Mouse (Mus musculus) heart, embryonic 11.5 days (tissue): ENCODE measurements around the gene Gpc3. TPM values are rescaled to one million over a fixed set of nuclear protein-coding genes. Genes with fewer than 3 reads are reported as not detected.

Experiments
- ATAC-seq: fragments of 200-750 bp; cut with Nextera tagmentation; replicated peaks from 2 replicates; pipeline ENCODE4 v1.8.0; 2017; ENCODE audit warnings: moderate library complexity; ENCODE audit not compliant: insufficient number of reproducible peaks, low FRiP score, low TSS enrichment
- H3K27ac ChIP-seq: fragments of 300-500 bp; sonication (generic); 2 replicates; pipeline ENCODE4 v1.5.1; 2014; ENCODE audit warnings: mild to moderate bottlenecking, low read depth, low read length
- H3K27me3 ChIP-seq: fragments of 300-500 bp; sonication (generic); 2 replicates; pipeline ENCODE4 v1.6.1; 2014; ENCODE audit warnings: mild to moderate bottlenecking, low read length, mixed read lengths; ENCODE audit not compliant: control insufficient read depth, insufficient read depth
- H3K36me3 ChIP-seq: fragments of 300-500 bp; sonication (generic); 2 replicates; pipeline ENCODE4 v1.6.1; 2014; ENCODE audit warnings: mild to moderate bottlenecking, low read length, moderate library complexity, mixed read lengths; ENCODE audit not compliant: control insufficient read depth, insufficient read depth
- H3K4me1 ChIP-seq: fragments of 300-500 bp; sonication (generic); 2 replicates; pipeline ENCODE4 v1.6.1; 2014; ENCODE audit warnings: low read length; ENCODE audit not compliant: control insufficient read depth, insufficient read depth
- H3K4me2 ChIP-seq: fragments of 300-500 bp; sonication (generic); 2 replicates; pipeline ENCODE4 v1.6.1; 2014; ENCODE audit warnings: mild to moderate bottlenecking, moderate library complexity
- H3K4me3 ChIP-seq: fragments of 300-500 bp; sonication (generic); 2 replicates; pipeline ENCODE4 v1.5.1; 2014; ENCODE audit warnings: low read depth, low read length
- H3K9ac ChIP-seq: fragments of 300-500 bp; sonication (generic); 2 replicates; pipeline ENCODE4 v1.6.1; 2014; ENCODE audit warnings: mild to moderate bottlenecking, low read depth, low read length, moderate library complexity
- H3K9me3 ChIP-seq: fragments of 300-500 bp; sonication (generic); replicated peaks from 2 replicates; pipeline ENCODE4 v1.6.1; 2016; ENCODE audit warnings: low read length; ENCODE audit not compliant: control insufficient read depth
- WGBS: fragments of 180-500 bp; shearing (Covaris S2); extraction: QIAGEN DNeasy Blood & Tissue Kit; methylation state at CpG from one replicate; pipeline ENCODE4 v1.1.7; 2014; ENCODE audit not compliant: insufficient replicate concordance; 5-methylcytosine and 5-hydroxymethylcytosine counted together
- polyA plus RNA-seq: library from polyadenylated mRNA; unstranded; fragments of >200 nt; fragmentation: Nextera tagmentation; extraction: Ambion mirVana; gene quantifications from 2 replicates; pipeline ENCODE4 v1.2.1, GENCODE M21; 2014

The Gpc3 gene
- polyA plus RNA-seq, 1 experiment from 2014 or later: 600 TPM

GRCm38 (mm10) chrX:52320653-52321052 lies 293.1 kb downstream of the Gpc3 start:
- Histone ChIP-seq H3K27ac (no peak overlapping the region), H3K9me3 (no peaks in the 10 kb centered on the region), H3K9ac (no peak overlapping the region), H3K4me1 (no peaks in the 10 kb centered on the region), H3K4me3 (no peak overlapping the region), H3K27me3 (no peaks in the 10 kb centered on the region), H3K36me3 (no peaks in the 10 kb centered on the region), H3K4me2 (no peak overlapping the region)
- 51% methylated on average over 4 of the region's 4 CpGs for WGBS
- no peak for ATAC-seq

GRCm38 (mm10) chrX:52310976-52311375 lies 302.8 kb downstream of the Gpc3 start:
- 85% methylated on average over 2 of the region's 2 CpGs for WGBS
- H3K4me1 ChIP-seq: no peaks in the 10 kb centered on the region
- H3K36me3 ChIP-seq: no peaks in the 10 kb centered on the region
- no peak overlapping the region for H3K4me3 ChIP-seq
- no peak overlapping the region for H3K27ac ChIP-seq
- H3K9me3 ChIP-seq: no peaks in the 10 kb centered on the region
- no peak for ATAC-seq
- H3K27me3 ChIP-seq: no peaks in the 10 kb centered on the region
- no peak overlapping the region for H3K4me2 ChIP-seq
- no peak overlapping the region for H3K9ac ChIP-seq

- no peaks in the 10 kb centered on the region for H3K36me3 ChIP-seq
- ATAC-seq: no peak
- no peak overlapping the region for H3K9ac ChIP-seq
- 85% methylated on average over 4 of the region's 4 CpGs for WGBS
- no peak overlapping the region for H3K4me2 ChIP-seq
- no peak overlapping the region for H3K4me3 ChIP-seq
- H3K9me3 ChIP-seq: no peaks in the 10 kb centered on the region
- no peak overlapping the region for H3K27ac ChIP-seq
- H3K4me1 ChIP-seq: no peaks in the 10 kb centered on the region
- no peaks in the 10 kb centered on the region for H3K27me3 ChIP-seq
Measured at GRCm38 (mm10) chrX:52305226-52305625, 308.5 kb downstream of the Gpc3 start.

DNA sequence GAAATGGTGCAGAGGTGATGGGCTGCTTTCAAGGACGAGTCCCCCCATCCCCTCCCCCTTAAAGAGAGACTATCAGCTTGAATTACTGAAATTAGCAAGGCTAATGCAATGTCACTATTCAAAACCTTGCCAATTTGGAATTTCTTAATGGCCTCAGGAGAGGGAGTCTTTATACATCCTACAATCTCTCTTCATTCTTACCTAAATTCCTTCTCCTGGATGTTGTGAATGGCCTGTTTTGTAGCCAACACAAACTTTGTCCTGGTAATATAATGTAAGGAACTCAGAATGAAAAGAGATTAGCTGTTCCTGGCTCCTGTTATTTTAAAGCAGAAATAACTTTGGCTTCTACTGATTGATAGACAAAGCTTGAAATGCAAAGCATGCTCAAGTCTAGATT lies 325.0 kb downstream of the Gpc3 start:
- H3K27ac ChIP-seq: no peak overlapping the region
- no peaks in the 10 kb centered on the region for H3K4me1 ChIP-seq
- H3K9me3 ChIP-seq: no peaks in the 10 kb centered on the region
- H3K4me2 ChIP-seq: no peak overlapping the region
- H3K4me3 ChIP-seq: no peak overlapping the region
- H3K9ac ChIP-seq: no peak overlapping the region
- no peaks in the 10 kb centered on the region for H3K27me3 ChIP-seq
- ATAC-seq: no peak
- no peaks in the 10 kb centered on the region for H3K36me3 ChIP-seq
- 36% methylated on average over 1 of the region's 1 CpGs for WGBS

GRCm38 (mm10) chrX:52287944-52288343 lies 325.8 kb downstream of the Gpc3 start:
- no peaks in the 10 kb centered on the region for H3K9me3 ChIP-seq
- no peak overlapping the region for H3K9ac ChIP-seq
- no peak overlapping the region for H3K4me3 ChIP-seq
- WGBS: 79% methylated on average over 6 of the region's 6 CpGs
- H3K27ac ChIP-seq: peak overlapping the region; percentile 35; the same call in 1 of the 2 replicates
- H3K36me3 ChIP-seq: no peaks in the 10 kb centered on the region
- no peaks in the 10 kb centered on the region for H3K4me1 ChIP-seq
- no peak for ATAC-seq
- no peak overlapping the region for H3K4me2 ChIP-seq
- no peaks in the 10 kb centered on the region for H3K27me3 ChIP-seq

DNA sequence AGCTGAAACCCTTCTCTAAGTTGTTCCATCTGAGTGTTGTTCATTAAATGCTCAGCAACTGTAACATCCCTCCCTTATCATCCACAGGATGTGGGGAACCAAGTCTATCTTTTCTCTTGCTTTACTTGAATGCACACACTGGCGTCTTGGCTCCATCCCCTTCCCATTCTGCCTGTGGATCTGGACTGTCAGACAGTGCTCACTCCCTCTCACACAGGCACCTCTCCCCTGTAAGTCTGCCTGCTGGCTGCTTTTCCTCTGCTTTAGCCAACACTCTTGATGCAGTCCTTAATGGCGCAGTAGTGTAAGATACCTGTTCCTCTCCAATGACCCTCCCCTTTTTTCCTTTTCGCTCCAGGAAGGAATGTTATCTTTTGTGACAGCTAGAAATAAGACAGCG lies 331.7 kb downstream of the Gpc3 start:
- ATAC-seq: no peak
- Histone ChIP-seq H3K9me3 (no peaks in the 10 kb centered on the region), H3K4me2 (no peak overlapping the region), H3K27ac (no peak overlapping the region), H3K4me3 (no peak overlapping the region), H3K4me1 (peaks cover 3% of the 10 kb centered on the region; the same call in 1 of the 2 replicates), H3K36me3 (no peaks in the 10 kb centered on the region), H3K9ac (no peak overlapping the region), H3K27me3 (no peaks in the 10 kb centered on the region)
- 49% methylated on average over 4 of the region's 4 CpGs for WGBS

GRCm38 (mm10) chrX:52281103-52281900 lies 332.4 kb downstream of the Gpc3 start:
- no peaks in the 10 kb centered on the region for H3K9me3 ChIP-seq
- H3K36me3 ChIP-seq: no peaks in the 10 kb centered on the region
- H3K27me3 ChIP-seq: no peaks in the 10 kb centered on the region
- no peak overlapping the region for H3K27ac ChIP-seq
- peaks cover 5% of the 10 kb centered on the region; the same call in 1 of the 2 replicates for H3K4me1 ChIP-seq
- no peak overlapping the region for H3K9ac ChIP-seq
- no peak for ATAC-seq
- no peak overlapping the region for H3K4me2 ChIP-seq
- H3K4me3 ChIP-seq: no peak overlapping the region
- WGBS: 80% methylated on average over 6 of the region's 6 CpGs

DNA sequence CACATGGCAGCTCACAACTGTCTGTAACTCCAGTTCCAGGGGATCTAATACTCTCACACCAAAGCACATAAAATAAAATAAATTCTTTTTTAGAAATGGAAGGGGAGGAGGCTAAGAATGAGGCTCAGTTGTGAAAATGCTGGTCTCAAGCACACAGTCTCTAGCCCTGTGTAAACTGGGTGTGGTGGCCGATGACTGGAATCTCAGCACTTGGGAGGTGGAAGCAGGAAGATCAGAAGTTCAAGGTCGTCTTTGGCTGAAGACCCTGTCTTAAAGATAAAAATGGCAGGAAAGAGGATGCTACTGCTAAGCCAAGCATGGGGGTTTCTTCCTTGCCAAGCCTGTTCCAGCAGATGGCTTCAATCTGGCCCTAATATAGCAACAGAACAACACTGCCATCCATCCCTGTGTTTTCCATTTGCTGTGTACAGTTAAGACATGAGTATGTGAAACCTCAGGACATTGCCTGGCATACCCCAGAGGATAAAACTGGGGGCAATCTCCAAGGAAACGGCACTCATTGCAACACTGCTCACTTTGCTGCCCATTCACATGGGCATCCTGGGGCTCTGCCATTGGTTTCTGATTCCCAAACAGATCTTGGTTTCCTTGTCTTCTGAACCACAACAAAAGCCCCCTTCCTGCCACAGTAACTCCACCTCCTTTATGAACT lies 334.9 kb downstream of the Gpc3 start:
- Histone ChIP-seq H3K4me1 (peaks cover 5% of the 10 kb centered on the region; the same call in 1 of the 2 replicates), H3K27ac (no peak overlapping the region), H3K9ac (no peak overlapping the region), H3K27me3 (no peaks in the 10 kb centered on the region), H3K9me3 (no peaks in the 10 kb centered on the region), H3K4me2 (no peak overlapping the region), H3K36me3 (no peaks in the 10 kb centered on the region), H3K4me3 (no peak overlapping the region)
- no peak for ATAC-seq
- 66% methylated on average over 3 of the region's 3 CpGs for WGBS
